Mouse (Mus musculus) A20 (cell line): ENCODE results near the gene Dgkb.

Source experiments
- DNase-seq: peaks from one replicate; pipeline ENCODE4 v3.0.0-alpha.2; 2011; ENCODE audit warnings: low read depth, low spot score

Gene Dgkb

GRCm38 (mm10) chr12:37993221-37993620 is 175.7 kb downstream of the Dgkb start:
- no peak for DNase-seq

GRCm38 (mm10) chr12:37996417-37996946 is 179.0 kb downstream of the Dgkb start:
- DNase-seq = no peak

- DNase-seq = no peak
Measured at GRCm38 (mm10) chr12:38017674-38018073, 200.1 kb downstream of the Dgkb start.

DNA sequence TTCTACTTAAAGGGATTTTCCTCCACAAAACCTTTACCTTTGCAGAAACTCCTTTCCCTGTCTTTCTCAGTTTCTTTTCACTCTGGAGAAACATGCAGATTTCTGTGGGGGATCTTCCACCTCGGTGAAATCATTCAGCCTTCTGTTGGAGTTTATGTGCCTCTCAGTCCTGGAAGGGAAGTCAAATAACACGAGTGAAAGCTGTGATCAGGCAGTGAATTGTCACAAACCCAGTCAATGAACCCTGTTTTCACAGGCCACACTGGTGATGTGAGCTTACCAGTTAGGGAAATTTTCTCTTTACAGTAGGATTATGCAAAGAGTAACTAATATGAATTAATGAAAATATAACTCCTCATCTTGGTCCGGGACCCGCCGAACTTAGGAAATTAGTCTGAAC is 229.7 kb downstream of the Dgkb start:
- DNase-seq = no peak

DNA sequence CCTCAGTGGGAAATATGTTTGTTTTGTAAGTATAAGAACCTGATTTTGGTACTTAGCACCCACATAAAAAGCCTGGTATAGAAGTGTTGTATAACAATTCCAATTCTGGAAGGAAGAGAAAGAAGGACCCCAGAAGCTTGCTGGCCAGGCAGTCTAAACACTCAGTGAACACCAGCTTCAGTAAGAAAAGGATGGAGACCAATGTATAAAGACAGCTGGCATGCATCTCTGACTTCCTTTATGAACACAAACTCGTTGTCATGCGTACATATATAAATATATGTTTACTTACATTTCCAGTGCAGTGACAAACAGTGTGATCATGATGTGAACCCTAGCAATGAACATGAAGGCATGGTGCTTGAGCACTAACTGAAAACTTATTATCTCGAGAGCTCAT is 270.7 kb downstream of the Dgkb start:
- DNase-seq = no peak

DNA sequence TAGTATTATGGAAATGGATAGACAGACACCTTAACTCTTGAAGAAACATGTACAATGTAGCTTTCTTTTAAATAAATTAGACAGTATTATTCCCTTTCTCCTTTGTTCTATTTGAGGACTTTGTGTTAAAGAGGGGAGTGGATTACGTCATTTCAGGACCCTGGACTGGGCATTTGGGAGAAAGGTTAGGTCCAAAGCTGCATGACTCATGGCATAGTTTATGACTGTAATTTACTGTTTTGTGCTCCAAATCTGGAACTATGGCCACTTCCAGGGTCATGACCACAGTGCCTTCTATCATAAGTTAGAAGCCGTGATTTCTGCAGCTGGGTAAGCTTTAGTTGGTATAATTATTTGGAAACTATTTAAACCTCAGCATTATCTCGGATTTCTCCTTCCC is 294.4 kb downstream of the Dgkb start:
- no peak for DNase-seq

GRCm38 (mm10) chr12:38114990-38115615 is 297.6 kb downstream of the Dgkb start:
- DNase-seq = peak; percentile 47

GRCm38 (mm10) chr12:38123524-38123923 is 306.0 kb downstream of the Dgkb start:
- peak; percentile 55 for DNase-seq

GRCm38 (mm10) chr12:38125297-38125696 is 307.8 kb downstream of the Dgkb start:
- no peak for DNase-seq

DNA sequence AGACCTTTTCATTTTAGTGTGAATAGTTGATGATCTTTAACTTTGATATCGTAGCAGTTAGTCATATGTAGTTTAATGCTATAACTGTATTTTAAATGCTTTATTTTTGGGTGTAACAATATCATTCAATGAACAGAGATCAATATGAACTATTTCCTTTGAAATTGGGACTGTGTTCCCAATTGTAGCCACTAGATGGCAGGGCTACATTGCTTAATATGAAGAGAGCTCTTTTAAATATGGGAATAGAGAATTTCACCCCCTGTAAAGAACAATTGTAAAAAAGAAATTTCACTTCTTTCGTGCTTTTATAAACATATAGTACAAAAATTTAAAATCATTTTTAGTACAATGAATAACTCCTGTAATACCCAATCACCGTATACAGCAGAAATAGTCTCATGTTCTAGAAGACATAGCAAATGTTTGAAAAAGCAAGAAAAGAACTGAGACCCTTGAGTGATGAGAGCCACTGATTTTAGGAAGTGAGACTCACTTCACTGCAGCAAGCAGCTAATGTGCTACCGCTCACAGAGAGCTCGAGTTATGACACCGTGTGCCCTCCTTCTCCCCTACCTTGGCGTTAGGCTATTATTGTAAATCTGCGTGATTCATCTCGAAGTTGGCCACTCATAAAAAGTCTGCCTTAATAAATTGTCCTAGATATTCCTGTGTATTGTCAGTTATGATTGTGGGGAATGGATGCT is 312.8 kb downstream of the Dgkb start:
- peak; percentile 83 for DNase-seq

GRCm38 (mm10) chr12:38136379-38136778 is 318.9 kb downstream of the Dgkb start:
- DNase-seq = no peak

GRCm38 (mm10) chr12:38140039-38140438 is 322.5 kb downstream of the Dgkb start:
- DNase-seq = peak; percentile 38

GRCm38 (mm10) chr12:38232665-38233064 is 415.1 kb downstream of the Dgkb start:
- no peak for DNase-seq

DNA sequence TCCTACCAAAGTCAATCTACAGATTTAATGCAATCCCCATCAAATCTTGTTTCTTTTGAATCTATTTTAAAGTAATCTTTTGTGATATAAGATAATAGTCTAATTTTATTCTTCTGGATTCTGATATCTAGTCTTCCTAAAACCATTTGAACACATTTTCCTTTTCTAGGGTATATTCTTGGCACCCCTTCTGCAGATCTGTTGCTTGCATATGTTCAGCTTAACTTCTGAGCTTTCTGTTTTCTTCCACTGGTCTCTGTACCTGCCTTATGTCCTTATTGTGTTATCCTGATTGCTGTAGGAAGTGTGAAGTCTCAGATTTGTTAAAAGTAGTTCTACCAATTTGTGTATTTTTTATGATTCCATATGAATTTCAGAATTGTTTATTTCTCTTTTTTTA is 451.3 kb downstream of the Dgkb start:
- DNase-seq = no peak

GRCm38 (mm10) chr12:38301497-38301896 is 484.0 kb downstream of the Dgkb start:
- DNase-seq = no peak

GRCm38 (mm10) chr12:38303841-38304240 is 486.3 kb downstream of the Dgkb start:
- DNase-seq = no peak

DNA sequence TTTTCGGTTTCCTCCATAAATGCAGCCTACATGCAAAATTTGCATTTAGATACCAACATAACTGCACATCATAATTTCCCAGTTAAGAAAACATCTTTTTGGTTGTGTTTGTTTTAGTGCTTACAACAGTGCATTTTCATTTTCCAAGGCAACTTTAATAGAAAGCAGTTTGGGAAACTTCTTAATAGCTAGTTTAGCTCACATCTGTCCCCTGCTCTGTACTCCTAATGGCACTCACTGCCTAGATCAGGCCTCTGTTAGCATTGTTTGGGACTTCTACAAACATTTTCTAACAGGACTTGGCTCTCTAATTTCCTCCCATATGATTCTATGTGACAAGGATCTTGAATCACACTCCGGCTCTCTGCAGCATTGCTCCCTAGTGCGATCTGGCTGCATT is 486.7 kb downstream of the Dgkb start:
- DNase-seq = no peak

DNA sequence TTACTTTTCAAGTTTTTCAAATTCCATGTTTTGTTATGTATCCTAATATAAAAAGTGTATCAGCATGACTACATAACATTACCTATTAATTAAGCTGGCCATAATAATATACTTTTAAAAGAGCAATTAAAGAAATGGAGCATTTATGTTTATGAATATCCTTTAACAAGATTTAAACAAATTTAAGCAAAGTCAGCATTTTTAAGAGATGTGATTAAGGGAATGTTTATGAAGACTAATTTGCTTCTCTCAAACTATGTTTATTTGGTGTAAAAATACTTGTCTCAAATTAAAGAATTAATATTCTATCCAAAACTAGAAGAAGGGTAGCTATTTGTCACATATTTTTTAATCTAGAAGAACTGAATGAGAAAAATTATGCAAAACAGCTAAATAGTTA is 492.4 kb downstream of the Dgkb start:
- no peak for DNase-seq

- no peak for DNase-seq
Measured at GRCm38 (mm10) chr12:38327729-38328271, 510.3 kb downstream of the Dgkb start.

DNA sequence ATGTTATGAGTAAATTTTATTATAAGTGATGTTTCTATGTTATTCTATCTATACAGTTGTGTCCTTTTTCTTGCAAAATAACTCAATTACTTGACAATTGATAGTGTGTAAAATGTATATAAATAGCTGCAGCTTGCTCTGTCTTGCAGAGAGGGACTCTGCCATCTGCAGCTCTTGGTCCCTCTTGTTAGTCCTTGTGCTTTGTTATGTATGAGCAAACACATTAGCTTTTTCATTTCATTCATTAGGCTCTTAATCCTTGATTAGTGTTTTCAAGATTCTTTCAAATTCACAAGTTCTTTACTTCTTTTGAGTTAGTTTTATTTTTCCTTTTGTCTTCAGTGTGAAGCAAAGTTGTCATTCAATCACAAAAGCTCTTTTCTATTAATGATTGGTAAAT is 511.3 kb downstream of the Dgkb start:
- no peak for DNase-seq

GRCm38 (mm10) chr12:38342657-38343056 is 525.1 kb downstream of the Dgkb start:
- peak; percentile 63 for DNase-seq

DNA sequence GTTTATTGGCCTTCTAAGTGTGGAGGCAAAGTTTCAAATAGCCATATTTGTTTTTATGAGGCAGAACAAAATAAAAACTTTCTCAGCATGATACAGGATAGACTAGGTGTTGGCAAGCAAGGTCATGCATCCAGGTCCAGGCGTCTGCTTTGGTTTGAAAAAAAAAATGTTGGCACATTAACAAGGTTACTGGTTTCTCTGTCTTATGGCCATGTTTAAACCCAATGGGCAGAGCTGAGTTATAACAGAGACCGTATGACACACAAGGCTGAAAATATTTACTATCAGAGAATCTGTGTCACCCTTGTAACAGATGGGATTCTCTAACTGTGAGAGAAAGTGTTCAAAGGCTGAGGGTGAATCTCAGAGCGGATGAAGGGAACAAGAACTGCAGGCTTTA is 535.0 kb downstream of the Dgkb start:
- no peak for DNase-seq

GRCm38 (mm10) chr12:38356386-38356785 is 538.9 kb downstream of the Dgkb start:
- no peak for DNase-seq
